Mouse (Mus musculus): ENCODE results near the gene Tram2.

The Tram2 gene

GRCm38 (mm10) chr1:21079217-21079773 is at the start of gene Tram2:
Gene Tram2 (minus strand): TSS chr1:21079229.
- peak; percentile 85 for DNase-seq

- no peak for DNase-seq
Observed at GRCm38 (mm10) chr1:21124713-21125336, 45.8 kb upstream of the Tram2 start.

- DNase-seq, result no peak
Observed at GRCm38 (mm10) chr1:21103784-21104183, 24.8 kb upstream of the Tram2 start.

GRCm38 (mm10) chr1:21101221-21102006 is 22.4 kb upstream of the Tram2 start:
- DNase-seq, result peak; percentile 30

- DNase-seq, result no peak
Observed at GRCm38 (mm10) chr1:21100726-21101125, 21.7 kb upstream of the Tram2 start.

- no peak for DNase-seq
Observed at GRCm38 (mm10) chr1:21097001-21097989, 18.3 kb upstream of the Tram2 start.

- no peak for DNase-seq
Observed at GRCm38 (mm10) chr1:21094644-21095215, 15.7 kb upstream of the Tram2 start.

GRCm38 (mm10) chr1:21089661-21090117 is 10.7 kb upstream of the Tram2 start:
- no peak for DNase-seq

- no peak for DNase-seq
Observed at GRCm38 (mm10) chr1:21086291-21086690, 7.3 kb upstream of the Tram2 start.

- DNase-seq, result no peak
Observed at GRCm38 (mm10) chr1:21084661-21085060, 5.6 kb upstream of the Tram2 start.

- DNase-seq, result peak; percentile 38
Observed at GRCm38 (mm10) chr1:21080362-21080761, 1.3 kb upstream of the Tram2 start.

GRCm38 (mm10) chr1:21078481-21079214 is 381 bp downstream of the Tram2 start:
- no peak for DNase-seq

GRCm38 (mm10) chr1:21077619-21078018 is 1.4 kb downstream of the Tram2 start:
- DNase-seq, result no peak

- no peak for DNase-seq
Observed at GRCm38 (mm10) chr1:21077191-21077590, 1.8 kb downstream of the Tram2 start.

GRCm38 (mm10) chr1:21075986-21076495 is 3.0 kb downstream of the Tram2 start:
- DNase-seq, result no peak

GRCm38 (mm10) chr1:21074231-21074630 is 4.8 kb downstream of the Tram2 start:
- no peak for DNase-seq

- no peak for DNase-seq
Observed at GRCm38 (mm10) chr1:21072875-21073444, 6.1 kb downstream of the Tram2 start.

GRCm38 (mm10) chr1:21070658-21071057 is 8.4 kb downstream of the Tram2 start:
- DNase-seq, result no peak

GRCm38 (mm10) chr1:21069830-21070522 is 9.1 kb downstream of the Tram2 start:
- DNase-seq, result no peak

GRCm38 (mm10) chr1:21068491-21068890 is 10.5 kb downstream of the Tram2 start:
- DNase-seq, result peak; percentile 14

All from cerebellum, adult 9-11 months (tissue).